Mouse (Mus musculus): ENCODE results near the gene Npr2. TPM values are rescaled to one million over a fixed set of nuclear protein-coding genes. Genes with fewer than 3 reads are reported as not detected.
"Not testable (repeated sequence)": the region's sequence is repeated elsewhere in the genome, so short reads cannot be mapped to it uniquely, and the experiment has no call there.

Npr2 gene
- total RNA-seq (2021) = 26.9 and 37.9 TPM in 2 replicates
- long read RNA-seq, transcript Npr2-201 (22 exons, 3,660 nt) = major isoform, 7 of 12 reads
- long read RNA-seq, partial matches to known transcripts = 3 of 12 reads
- long read RNA-seq, other reads (novel, unspliced or antisense) = 2 of 12 reads

- peak; percentile 66 for DNase-seq
Measured at GRCm38 (mm10) chr4:43631046-43631955, at the start of gene Npr2. Npr2 (plus strand) TSS chr4:43631935.

GRCm38 (mm10) chr4:43582241-43582640, 49.5 kb upstream of the Npr2 start:
- no peak for DNase-seq

GRCm38 (mm10) chr4:43583421-43583820, 48.3 kb upstream of the Npr2 start:
- DNase-seq = no peak

GRCm38 (mm10) chr4:43584444-43585416, 47.0 kb upstream of the Npr2 start, which contains the start of gene Msmp:
Msmp (minus strand) TSS chr4:43584494.
- peak; percentile 41 for DNase-seq

- DNase-seq = no peak
Measured at GRCm38 (mm10) chr4:43585682-43586081, 46.1 kb upstream of the Npr2 start.

- DNase-seq = peak; percentile 54
Measured at GRCm38 (mm10) chr4:43586411-43586810, 45.3 kb upstream of the Npr2 start.

- no peak for DNase-seq
Measured at GRCm38 (mm10) chr4:43587681-43588080, 44.1 kb upstream of the Npr2 start.

GRCm38 (mm10) chr4:43591543-43591942, 40.2 kb upstream of the Npr2 start:
- no peak for DNase-seq

- DNase-seq = no peak
Measured at GRCm38 (mm10) chr4:43591961-43592360, 39.8 kb upstream of the Npr2 start.

GRCm38 (mm10) chr4:43593453-43593852, 38.3 kb upstream of the Npr2 start:
- no peak for DNase-seq

- DNase-seq = not testable (repeated sequence)
Measured at GRCm38 (mm10) chr4:43596597-43596996, 35.1 kb upstream of the Npr2 start.

GRCm38 (mm10) chr4:43598200-43598599, 33.5 kb upstream of the Npr2 start:
- DNase-seq = no peak

- no peak for DNase-seq
Measured at GRCm38 (mm10) chr4:43598650-43599380, 32.9 kb upstream of the Npr2 start.

- no peak for DNase-seq
Measured at GRCm38 (mm10) chr4:43600195-43600934, 31.4 kb upstream of the Npr2 start.

GRCm38 (mm10) chr4:43604099-43604498, 27.6 kb upstream of the Npr2 start:
- DNase-seq = no peak

- no peak for DNase-seq
Measured at GRCm38 (mm10) chr4:43604751-43605685, 26.7 kb upstream of the Npr2 start.

GRCm38 (mm10) chr4:43612534-43612933, 19.2 kb upstream of the Npr2 start:
- no peak for DNase-seq

- no peak for DNase-seq
Measured at GRCm38 (mm10) chr4:43613060-43613730, 18.5 kb upstream of the Npr2 start.

- no peak for DNase-seq
Measured at GRCm38 (mm10) chr4:43620146-43620778, 11.5 kb upstream of the Npr2 start.

All from adrenal gland, postnatal 25 days (tissue).